Mouse (Mus musculus) heart, embryonic 12.5 days (tissue): Measurements from ENCODE around the gene E130309D02Rik. TPM values are rescaled to one million over a fixed set of nuclear protein-coding genes. Genes with fewer than 3 reads are reported as not detected.

Experiments
- ATAC-seq: fragments of 200-750 bp; cut with Nextera tagmentation; 2 replicates; pipeline ENCODE4 v1.8.0; 2017; ENCODE audit warnings: moderate TSS enrichment, moderate library complexity; ENCODE audit not compliant: insufficient number of reproducible peaks, low FRiP score
- H3K27ac ChIP-seq: fragments of 300-500 bp; sonication (generic); 2 replicates; pipeline ENCODE4 v1.5.1; 2016; ENCODE audit warnings: mild to moderate bottlenecking, moderate library complexity; ENCODE audit not compliant: poor library complexity, severe bottlenecking
- H3K27me3 ChIP-seq: fragments of 300-500 bp; sonication (generic); replicated peaks from 2 replicates; pipeline ENCODE4 v1.6.1; 2016; ENCODE audit warnings: mild to moderate bottlenecking, moderate library complexity
- H3K36me3 ChIP-seq: fragments of 300-500 bp; sonication (generic); 2 replicates; pipeline ENCODE4 v1.6.1; 2016; ENCODE audit warnings: mild to moderate bottlenecking, moderate library complexity
- H3K4me1 ChIP-seq: fragments of 300-500 bp; sonication (generic); replicated peaks from 2 replicates; pipeline ENCODE4 v1.6.1; 2016; ENCODE audit warnings: mild to moderate bottlenecking
- H3K4me2 ChIP-seq: fragments of 300-500 bp; sonication (generic); 2 replicates; pipeline ENCODE4 v1.6.1; 2016; ENCODE audit warnings: mild to moderate bottlenecking, moderate library complexity
- H3K4me3 ChIP-seq: fragments of 300-500 bp; sonication (generic); 2 replicates; pipeline ENCODE4 v1.5.1; 2016; ENCODE audit warnings: mild to moderate bottlenecking
- H3K9ac ChIP-seq: fragments of 300-500 bp; sonication (generic); 2 replicates; pipeline ENCODE4 v1.6.1; 2016; ENCODE audit warnings: mild to moderate bottlenecking, moderate library complexity
- H3K9me3 ChIP-seq: fragments of 300-500 bp; sonication (generic); replicated peaks from 2 replicates; pipeline ENCODE4 v1.6.1; 2016; ENCODE audit warnings: mild to moderate bottlenecking, moderate library complexity
- WGBS: fragments of 180-500 bp; shearing (Covaris S2); methylation state at CpG from one replicate; pipeline ENCODE4 v1.1.7; 2016; 5-methylcytosine and 5-hydroxymethylcytosine counted together
- polyA plus RNA-seq: library from polyadenylated mRNA; unstranded; fragments of >200 nt; fragmentation: Nextera tagmentation; extraction: Ambion mirVana; gene quantifications from 2 replicates; pipeline ENCODE4 v1.2.1, GENCODE M21; 2016

The E130309D02Rik gene
- polyA plus RNA-seq, 1 experiment from 2014 or later, result 27.6 TPM

- H3K4me2 ChIP-seq, result peak overlapping the region; percentile 86
- peaks cover 8% of the 10 kb centered on the region for H3K36me3 ChIP-seq
- H3K27me3 ChIP-seq, result peaks cover 3% of the 10 kb centered on the region; the same call in 1 of the 2 replicates
- peak overlapping the region; percentile 95 for H3K4me3 ChIP-seq
- WGBS, result 29% methylated on average over 8 of the region's 8 CpGs
- H3K9ac ChIP-seq, result peak overlapping the region; percentile 94
- H3K9me3 ChIP-seq, result no peaks in the 10 kb centered on the region
- no peak for ATAC-seq
- no peak overlapping the region for H3K27ac ChIP-seq
- peaks cover 37% of the 10 kb centered on the region for H3K4me1 ChIP-seq
Observed at GRCm38 (mm10) chr5:143268985-143269362, 46.2 kb downstream of the E130309D02Rik start.

DNA sequence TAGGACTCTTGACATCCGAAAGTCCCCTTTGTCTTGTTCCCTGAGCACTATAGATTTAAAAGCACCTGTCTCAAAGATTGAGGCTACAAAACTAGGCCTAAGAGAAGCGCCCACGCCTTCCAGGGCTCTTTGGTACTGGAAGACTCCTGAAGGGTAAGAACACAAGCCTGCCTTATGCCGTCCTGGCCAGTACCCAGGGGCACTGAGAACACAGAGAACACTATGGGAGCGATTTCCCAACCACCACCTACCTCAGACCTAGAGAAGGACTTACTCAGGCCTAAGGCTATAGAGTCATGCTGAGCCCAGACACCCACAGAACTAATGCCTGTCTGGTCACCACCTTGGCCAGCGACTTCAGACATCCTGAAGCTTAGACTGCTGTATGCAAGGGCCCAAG, 48.4 kb downstream of the E130309D02Rik start:
- H3K27me3 ChIP-seq, result peaks cover 8% of the 10 kb centered on the region; the same call in 1 of the 2 replicates
- H3K27ac ChIP-seq, result no peak overlapping the region
- no peaks in the 10 kb centered on the region for H3K9me3 ChIP-seq
- H3K9ac ChIP-seq, result no peak overlapping the region
- WGBS, result 82% methylated on average over 6 of the region's 6 CpGs
- H3K4me2 ChIP-seq, result no peak overlapping the region
- H3K4me1 ChIP-seq, result peaks cover 37% of the 10 kb centered on the region
- peaks cover 30% of the 10 kb centered on the region for H3K36me3 ChIP-seq
- ATAC-seq, result no peak
- no peak overlapping the region for H3K4me3 ChIP-seq

DNA sequence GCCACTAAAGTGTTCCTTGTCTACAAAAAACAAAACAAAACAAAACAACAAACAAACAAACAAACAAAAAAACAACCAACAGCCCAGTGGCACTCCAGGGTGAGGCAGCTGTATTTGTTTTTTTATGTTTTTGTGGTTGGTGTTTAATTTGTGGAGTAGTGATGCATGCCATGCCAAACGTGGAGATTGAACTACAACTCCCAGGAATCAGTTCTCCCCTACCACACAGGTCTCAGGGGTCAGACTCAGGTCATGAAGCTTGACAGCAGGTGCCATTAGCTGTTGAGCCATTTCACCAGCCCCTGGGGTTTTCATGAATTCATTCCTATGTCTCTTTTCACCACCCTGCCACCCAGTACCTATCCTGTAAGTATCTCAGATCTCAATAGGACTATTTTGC, 49.8 kb downstream of the E130309D02Rik start:
- Histone ChIP-seq H3K9ac (no peak overlapping the region), H3K4me2 (no peak overlapping the region), H3K9me3 (no peaks in the 10 kb centered on the region), H3K36me3 (peaks cover 37% of the 10 kb centered on the region), H3K27ac (no peak overlapping the region), H3K4me1 (peaks cover 27% of the 10 kb centered on the region), H3K27me3 (peaks cover 8% of the 10 kb centered on the region; the same call in 1 of the 2 replicates), H3K4me3 (no peak overlapping the region)
- no peak for ATAC-seq
- WGBS, result 64% methylated on average over 1 of the region's 1 CpGs

DNA sequence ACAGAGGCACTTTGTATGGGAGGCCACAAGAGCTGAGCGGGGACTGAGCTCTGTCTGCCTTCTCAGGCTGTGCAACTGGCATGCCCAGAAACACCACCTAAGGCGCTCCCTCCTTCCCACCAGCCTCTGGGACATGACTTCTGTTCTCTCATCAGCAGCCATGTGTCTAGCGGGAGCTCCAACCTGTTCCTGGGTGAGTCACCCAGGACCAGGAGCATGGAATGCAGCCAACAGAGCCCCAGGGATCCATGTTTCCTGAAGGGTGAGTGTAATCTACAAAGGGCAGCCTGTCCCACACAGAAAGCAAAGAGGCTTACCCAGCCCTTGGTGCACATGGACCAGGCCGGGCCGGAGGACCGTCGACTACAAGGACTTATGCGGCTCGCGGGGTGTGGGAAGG, 50.5 kb downstream of the E130309D02Rik start:
- peaks cover 11% of the 10 kb centered on the region; the same call in 1 of the 2 replicates for H3K27me3 ChIP-seq
- peaks cover 44% of the 10 kb centered on the region for H3K36me3 ChIP-seq
- H3K9me3 ChIP-seq, result no peaks in the 10 kb centered on the region
- no peak overlapping the region for H3K27ac ChIP-seq
- ATAC-seq, result no peak
- H3K4me1 ChIP-seq, result peaks cover 24% of the 10 kb centered on the region
- no peak overlapping the region for H3K9ac ChIP-seq
- H3K4me3 ChIP-seq, result no peak overlapping the region
- H3K4me2 ChIP-seq, result no peak overlapping the region
- WGBS, result 80% methylated on average over 10 of the region's 10 CpGs

GRCm38 (mm10) chr5:143261636-143262035, 53.5 kb downstream of the E130309D02Rik start:
- no peak overlapping the region for H3K4me2 ChIP-seq
- peaks cover 58% of the 10 kb centered on the region for H3K36me3 ChIP-seq
- no peak overlapping the region for H3K9ac ChIP-seq
- no peak for ATAC-seq
- 80% methylated on average over 8 of the region's 8 CpGs for WGBS
- H3K4me3 ChIP-seq, result no peak overlapping the region
- no peaks in the 10 kb centered on the region for H3K9me3 ChIP-seq
- peaks cover 12% of the 10 kb centered on the region for H3K4me1 ChIP-seq
- H3K27me3 ChIP-seq, result peaks cover 36% of the 10 kb centered on the region
- H3K27ac ChIP-seq, result no peak overlapping the region

- Histone ChIP-seq H3K4me3 (no peak overlapping the region), H3K4me1 (peaks cover 24% of the 10 kb centered on the region), H3K4me2 (no peak overlapping the region), H3K36me3 (peaks cover 29% of the 10 kb centered on the region), H3K27me3 (peaks cover 87% of the 10 kb centered on the region), H3K9me3 (no peaks in the 10 kb centered on the region), H3K9ac (no peak overlapping the region), H3K27ac (no peak overlapping the region)
- WGBS, result 81% methylated on average over 5 of the region's 5 CpGs
- no peak for ATAC-seq
Observed at GRCm38 (mm10) chr5:143255802-143256201, 59.4 kb downstream of the E130309D02Rik start.

DNA sequence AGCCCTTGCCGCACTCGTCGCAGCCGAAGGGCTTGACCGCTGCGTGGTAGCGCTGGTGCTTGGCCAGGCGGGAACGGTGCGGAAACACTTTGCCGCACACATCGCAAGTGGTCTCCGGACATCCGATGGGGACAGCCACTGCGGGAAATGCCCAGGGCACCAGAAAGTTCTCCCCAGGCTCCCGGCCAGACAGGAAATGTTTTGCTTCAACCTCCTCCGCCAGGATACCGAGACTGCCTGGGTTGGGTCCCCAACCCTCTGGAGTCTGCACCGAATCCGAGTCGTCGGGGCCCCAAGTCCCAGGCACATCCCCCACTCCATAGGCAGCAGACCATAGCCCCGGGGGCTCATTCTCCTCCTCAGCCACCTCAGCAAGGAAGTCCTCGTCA, 60.0 kb downstream of the E130309D02Rik start:
- H3K4me2 ChIP-seq, result peak overlapping the region; percentile 90
- 12% methylated on average over 24 of the region's 24 CpGs for WGBS
- peaks cover 92% of the 10 kb centered on the region for H3K27me3 ChIP-seq
- no peak overlapping the region for H3K27ac ChIP-seq
- H3K9ac ChIP-seq, result no peak overlapping the region
- ATAC-seq, result no peak
- no peaks in the 10 kb centered on the region for H3K9me3 ChIP-seq
- peaks cover 24% of the 10 kb centered on the region for H3K4me1 ChIP-seq
- peak overlapping the region; percentile 47 for H3K4me3 ChIP-seq
- H3K36me3 ChIP-seq, result peaks cover 23% of the 10 kb centered on the region

DNA sequence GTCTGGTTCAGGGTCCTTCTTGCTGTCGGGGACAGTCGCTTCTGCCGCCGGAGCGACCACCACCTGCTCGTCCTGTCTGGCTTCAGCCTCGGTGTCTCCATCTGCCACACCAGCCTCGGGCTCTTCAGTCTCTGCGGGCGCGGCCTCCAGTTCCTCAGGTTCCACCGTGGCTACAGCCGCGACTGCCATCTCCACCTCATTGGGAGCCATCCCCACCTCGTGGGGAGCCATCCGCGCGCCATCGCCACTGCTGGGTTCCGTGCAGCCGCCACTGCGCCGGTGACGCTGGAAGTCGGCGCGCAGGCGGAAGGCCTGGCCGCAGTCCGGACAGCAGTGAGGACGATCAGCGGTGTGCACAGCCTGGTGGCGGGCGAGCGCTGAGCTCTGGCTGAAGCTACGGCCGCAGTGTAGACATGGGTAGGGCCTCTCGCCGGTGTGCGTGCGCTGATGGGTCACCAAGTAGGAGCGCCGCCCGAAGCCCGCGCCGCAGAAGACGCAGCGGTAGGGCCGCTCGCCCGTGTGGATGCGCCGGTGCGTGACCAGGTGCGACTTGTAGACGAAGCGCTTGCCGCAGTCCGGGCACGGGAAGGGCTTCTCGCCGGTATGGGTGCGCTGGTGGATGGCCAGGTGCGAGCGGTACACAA, 60.6 kb downstream of the E130309D02Rik start:
- Histone ChIP-seq H3K27me3 (peaks cover 94% of the 10 kb centered on the region), H3K4me2 (peak overlapping the region; percentile 90), H3K36me3 (peaks cover 18% of the 10 kb centered on the region), H3K9ac (no peak overlapping the region), H3K27ac (no peak overlapping the region), H3K9me3 (no peaks in the 10 kb centered on the region), H3K4me1 (peaks cover 24% of the 10 kb centered on the region), H3K4me3 (peak overlapping the region; percentile 47)
- WGBS, result 9% methylated on average over 66 of the region's 66 CpGs
- 0 out of 2 replicates have a peak, but pooled peaks have one; percentile 33 for ATAC-seq

DNA sequence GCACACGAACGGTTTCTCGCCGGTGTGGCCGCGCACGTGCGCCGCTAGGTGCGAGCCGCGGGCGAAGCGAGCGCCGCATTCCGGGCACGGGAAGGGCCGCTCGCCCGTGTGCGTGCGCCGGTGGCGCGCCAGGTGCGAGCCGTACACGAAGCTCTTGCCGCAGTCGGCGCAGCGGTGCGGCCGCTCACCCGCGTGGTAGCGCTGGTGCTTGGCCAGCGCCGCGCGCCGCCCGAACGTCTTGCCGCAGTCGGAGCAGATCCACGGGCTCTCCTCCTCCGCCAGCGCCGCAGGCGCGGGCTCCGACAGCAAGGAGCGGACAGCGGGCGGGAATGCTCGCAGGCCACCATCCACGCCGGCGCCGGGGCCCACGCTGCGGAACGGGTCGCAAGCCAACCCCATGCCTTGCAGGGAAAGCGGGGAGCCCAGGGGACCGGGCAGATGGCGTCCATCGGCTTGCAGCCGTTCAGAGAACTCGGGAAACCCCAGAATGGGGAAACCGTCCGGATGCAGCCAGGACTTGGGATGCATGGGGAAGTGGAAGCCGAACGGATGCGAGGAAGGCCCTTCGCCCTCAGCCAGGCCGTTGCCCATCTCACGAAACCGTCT, 61.2 kb downstream of the E130309D02Rik start:
- peak overlapping the region; percentile 44 for H3K9ac ChIP-seq
- no peak overlapping the region for H3K27ac ChIP-seq
- 5% methylated on average over 81 of the region's 81 CpGs for WGBS
- ATAC-seq, result no peak
- H3K4me2 ChIP-seq, result peak overlapping the region; percentile 90
- H3K9me3 ChIP-seq, result no peaks in the 10 kb centered on the region
- H3K4me3 ChIP-seq, result peak overlapping the region; percentile 47
- peaks cover 14% of the 10 kb centered on the region; the same call in 1 of the 2 replicates for H3K36me3 ChIP-seq
- peaks cover 98% of the 10 kb centered on the region for H3K27me3 ChIP-seq
- peaks cover 24% of the 10 kb centered on the region for H3K4me1 ChIP-seq

GRCm38 (mm10) chr5:143253186-143253880, 61.8 kb downstream of the E130309D02Rik start:
- Histone ChIP-seq H3K27ac (no peak overlapping the region), H3K4me3 (peak overlapping the region; percentile 47), H3K27me3 (peaks cover 93% of the 10 kb centered on the region), H3K4me1 (peaks cover 24% of the 10 kb centered on the region), H3K4me2 (peak overlapping the region; percentile 90), H3K9ac (peak overlapping the region; percentile 44), H3K36me3 (peaks cover 15% of the 10 kb centered on the region), H3K9me3 (no peaks in the 10 kb centered on the region)
- 2% methylated on average over 103 of the region's 103 CpGs for WGBS
- no peak for ATAC-seq

- Histone ChIP-seq H3K4me1 (peaks cover 24% of the 10 kb centered on the region), H3K9ac (no peak overlapping the region), H3K9me3 (no peaks in the 10 kb centered on the region), H3K4me3 (peak overlapping the region; percentile 47), H3K4me2 (peak overlapping the region; percentile 90), H3K27ac (no peak overlapping the region), H3K27me3 (peaks cover 87% of the 10 kb centered on the region), H3K36me3 (peaks cover 18% of the 10 kb centered on the region)
- WGBS, result 10% methylated on average over 18 of the region's 18 CpGs
- no peak for ATAC-seq
Observed at GRCm38 (mm10) chr5:143252791-143253185, 62.4 kb downstream of the E130309D02Rik start.
